Mouse (Mus musculus): ENCODE results near the gene Arl4d.

GRCm38 (mm10) chr11:101699556-101699955, 34.2 kb downstream of the Arl4d start:
- TF ChIP-seq CTCF (conservative IDR thresholded peaks at IDR 0.05; ENCODE audit: insufficient read depth, insufficient read length, low read depth, low read length) (no peak), POLR2A (IDR thresholded peaks at IDR 0.05; ENCODE audit: low read depth, low read length) (no peak)
